Mouse (Mus musculus) small intestine, adult 2 months (tissue): ENCODE measurements around the gene Hdgfl2.

Experiments used
- CTCF ChIP-seq: fragments of 200-500 bp; IDR thresholded peaks from 2 replicates; pipeline ENCODE4 v1.5.1; 2012; ENCODE audit warnings: low read depth, mild to moderate bottlenecking, control low read depth, inconsistent platforms, low read length, moderate library complexity, mixed read lengths; ENCODE audit not compliant: insufficient replicate concordance, insufficient read length; ENCODE audit errors: extremely low read depth
- POLR2A ChIP-seq: fragments of 200-500 bp; IDR thresholded peaks from 2 replicates; pipeline ENCODE4 v1.6.1; 2012; ENCODE audit warnings: low read depth, mild to moderate bottlenecking, control low read depth, inconsistent platforms, low read length, moderate library complexity

DNA sequence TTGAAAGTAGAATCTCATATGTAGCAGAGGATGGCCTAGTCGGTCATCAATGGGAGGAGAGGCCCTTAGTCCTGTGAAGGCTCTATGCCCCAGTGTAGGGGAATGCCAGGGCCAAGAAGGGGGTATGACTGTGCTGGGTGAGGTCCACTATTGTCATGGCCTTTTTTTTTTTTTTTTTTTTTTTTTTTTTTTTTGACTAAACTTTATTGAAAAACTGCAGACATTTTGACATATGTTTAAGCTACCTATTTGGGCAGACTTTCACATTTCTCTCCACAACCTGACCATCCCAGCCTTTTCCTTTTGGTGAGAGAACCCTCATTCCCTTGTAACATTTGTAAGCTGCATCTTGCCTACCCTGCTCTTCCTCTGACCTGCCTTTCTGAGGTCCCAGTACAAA is 12.9 kb downstream of the Hdgfl2 start:
- no peak for TF ChIP-seq CTCF
- TF ChIP-seq POLR2A, result no peak
